Mouse (Mus musculus): ENCODE measurements around the gene Polg2. TPM values are rescaled to one million over a fixed set of nuclear protein-coding genes. Genes with fewer than 3 reads are reported as not detected.
"Not testable (repeated sequence)": the region's sequence is repeated elsewhere in the genome, so short reads cannot be mapped to it uniquely, and the experiment has no call there.

Gene Polg2
- total RNA-seq, 2 experiments from 2014 or later: 4.3 to 6.1 TPM

DNA sequence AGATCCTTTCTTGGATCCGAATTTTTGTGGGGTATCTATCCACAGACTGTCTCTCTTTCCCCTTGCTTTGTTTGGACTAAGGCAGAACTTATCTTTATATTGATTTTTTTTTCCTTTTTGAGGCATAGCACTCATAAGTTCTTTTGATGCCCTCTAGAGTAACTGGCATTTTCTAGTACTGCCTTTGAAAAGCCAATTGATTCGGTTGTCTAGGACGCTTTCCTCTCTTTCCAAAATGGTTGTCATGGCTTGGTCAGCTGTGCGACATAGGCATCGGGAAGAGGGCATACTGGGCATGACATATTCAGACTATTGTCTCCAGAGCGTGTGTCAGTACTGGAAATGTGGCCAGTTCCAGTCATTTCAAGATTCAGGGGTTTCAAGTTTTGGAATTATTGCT is 10.3 kb upstream of the Polg2 start:
- DNase-seq (ENCODE audit: low spot score in 2 of 2): no peak

DNA sequence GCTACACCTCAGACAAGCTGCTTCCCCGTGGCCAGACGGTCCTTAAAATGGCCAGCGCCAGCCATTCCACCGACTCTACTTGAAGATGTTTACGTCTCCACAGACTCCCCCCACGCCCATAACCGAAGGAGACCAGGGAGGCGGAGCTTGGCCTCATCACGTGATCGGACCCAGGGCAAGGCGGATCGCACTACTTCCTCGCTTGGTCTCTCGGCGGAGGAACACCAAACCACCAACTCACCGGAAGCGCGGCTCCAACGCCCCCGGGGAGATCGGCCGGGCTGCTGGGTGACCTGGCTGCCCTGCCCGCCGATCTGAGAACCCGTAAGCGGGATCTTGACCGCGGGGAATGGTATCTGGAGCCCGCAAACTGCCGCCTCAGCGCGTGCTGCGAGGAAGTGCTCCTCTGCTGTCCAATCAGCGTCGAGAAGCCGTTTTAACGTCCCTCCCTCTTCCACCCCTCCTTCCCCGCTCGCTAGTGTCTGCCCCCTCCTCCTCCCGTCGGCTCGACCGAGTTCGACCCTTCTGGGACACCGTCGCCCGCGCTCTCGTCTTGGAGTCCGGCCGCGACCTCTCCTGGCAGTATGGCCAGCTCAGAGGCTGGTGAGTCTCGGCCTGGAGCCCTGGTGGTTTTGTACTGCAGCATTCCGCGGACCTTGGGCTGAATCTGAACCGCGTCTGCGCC is 9.6 kb upstream of the Polg2 start, which contains the start of the genes Ddx5 and Cep95:
Ddx5 (minus strand) TSS at position 411 of the 685 bp plus-strand sequence.
Cep95 (plus strand) TSS at position 478 of the 685 bp plus-strand sequence.
- DNase-seq (ENCODE audit: low spot score in 2 of 2): peak; percentile 90 to 94

DNA sequence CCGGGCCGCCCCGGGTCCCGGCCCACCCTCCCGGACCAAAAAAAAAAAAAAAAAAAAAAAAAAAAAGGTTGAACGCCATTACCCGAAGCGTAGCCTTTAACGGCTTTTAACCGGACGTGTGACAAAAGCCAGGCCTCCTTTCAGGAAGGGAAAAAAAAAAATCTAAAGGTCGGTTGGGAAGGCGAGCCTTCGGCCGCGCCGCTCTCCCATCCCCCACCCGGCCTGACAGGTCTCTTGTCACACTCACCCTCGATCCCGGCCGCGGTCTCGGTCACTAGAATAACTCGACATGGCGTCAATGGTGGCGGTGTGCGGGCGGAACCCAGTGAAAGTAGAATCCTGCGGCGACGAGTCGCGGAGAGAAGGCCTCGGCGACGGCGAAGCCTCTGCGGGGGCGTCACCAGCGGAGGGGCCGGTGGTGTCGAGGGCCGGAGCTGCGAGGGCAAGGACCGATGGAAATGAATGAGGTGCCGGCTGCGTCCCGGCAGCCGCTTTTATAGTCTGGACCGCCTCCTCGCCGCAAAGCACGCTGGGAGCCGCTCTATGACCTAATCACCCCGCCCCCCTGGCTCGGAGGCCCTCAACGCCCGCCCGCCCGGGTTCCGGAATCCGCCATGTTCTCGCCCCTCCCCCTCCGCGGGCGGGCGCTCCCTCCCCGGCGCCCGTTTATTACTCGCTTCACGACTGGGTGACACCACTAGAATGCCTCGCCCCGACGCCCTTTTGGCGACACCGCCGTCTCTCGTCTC is 8.9 kb upstream of the Polg2 start:
- DNase-seq (ENCODE audit: low spot score in 2 of 2): peak; percentile 99

DNA sequence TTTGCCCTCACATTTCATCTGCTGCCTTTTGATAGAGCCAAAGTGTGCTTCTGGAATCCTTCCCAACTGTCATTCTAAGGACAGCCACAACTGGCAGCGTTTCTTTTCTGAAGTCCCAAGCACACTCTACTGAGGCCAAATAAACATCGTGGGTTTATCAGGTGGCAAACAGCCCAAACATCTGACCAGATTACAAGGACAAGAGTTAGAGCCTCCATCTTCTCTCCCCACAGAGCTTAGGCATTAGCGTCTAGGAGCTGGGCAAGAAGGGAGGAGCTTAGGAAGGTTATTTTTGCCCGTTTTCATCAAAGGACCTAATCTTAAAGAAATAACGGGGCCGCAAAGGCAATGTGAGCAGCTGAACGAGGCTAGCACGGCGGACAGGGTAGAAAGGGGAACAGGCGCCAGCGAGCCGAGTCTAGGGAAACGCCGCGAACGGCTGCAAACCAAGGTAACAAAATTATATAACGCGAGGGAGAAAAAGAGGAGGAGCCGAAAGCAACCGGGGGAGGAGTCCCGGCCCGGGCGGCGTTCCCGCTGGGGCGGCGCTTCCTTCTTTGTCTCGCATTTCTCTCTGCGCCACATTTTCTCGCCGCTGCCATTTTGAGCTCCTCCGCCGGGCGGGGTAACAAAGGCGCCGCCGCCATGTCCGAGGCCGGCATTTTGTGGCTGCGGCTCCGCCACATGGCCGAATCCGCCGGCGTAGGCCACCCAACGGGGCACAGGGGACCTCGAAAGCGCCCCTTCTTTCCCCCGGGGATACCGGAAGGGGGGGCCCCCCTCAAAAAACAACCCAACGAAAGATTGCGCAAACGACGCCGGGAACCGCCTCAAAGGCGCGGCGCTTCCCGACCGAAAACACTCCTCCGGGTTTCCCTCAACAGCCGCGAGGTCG is 8.0 kb upstream of the Polg2 start:
- peak; percentile 84 to 87 for DNase-seq (ENCODE audit: low spot score in 2 of 2)

DNA sequence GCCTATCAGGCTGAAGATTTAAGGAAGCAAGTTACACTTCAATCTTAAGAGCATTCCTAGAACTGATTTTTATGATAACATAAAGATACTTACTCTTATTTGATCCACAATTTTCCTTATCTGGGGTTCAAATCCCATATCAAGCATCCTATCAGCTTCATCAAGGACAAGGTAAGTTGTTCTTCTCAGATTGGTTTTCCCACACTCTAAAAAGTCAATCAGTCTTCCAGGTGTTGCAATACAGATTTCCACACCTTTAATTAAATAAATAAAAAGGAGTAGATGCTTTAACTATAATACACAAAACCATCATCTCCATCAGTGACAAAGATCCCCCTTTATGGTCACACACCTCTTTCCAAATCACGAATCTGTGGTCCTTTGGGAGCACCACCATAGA is 5.7 kb upstream of the Polg2 start:
- no peak for DNase-seq (ENCODE audit: low spot score in 2 of 2)

DNA sequence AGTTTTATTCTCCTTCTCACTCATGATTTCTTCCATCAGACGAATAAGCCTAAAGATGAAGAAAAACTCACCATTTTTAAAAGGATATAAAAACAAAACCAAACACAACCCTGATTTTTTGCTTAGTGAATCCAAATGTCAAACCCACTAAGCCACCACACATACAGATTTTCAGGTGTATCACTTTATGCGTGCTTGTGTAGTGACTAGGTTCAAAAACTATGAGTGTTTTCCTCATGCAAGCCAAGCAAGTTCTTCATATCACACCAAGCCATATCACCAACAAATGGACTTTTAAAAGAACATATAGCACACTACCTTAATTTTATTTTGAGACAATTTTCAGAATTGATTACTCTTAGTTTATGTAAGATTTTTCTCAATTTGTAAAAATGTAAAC is 5.1 kb upstream of the Polg2 start:
- no peak for DNase-seq (ENCODE audit: low spot score in 2 of 2)

DNA sequence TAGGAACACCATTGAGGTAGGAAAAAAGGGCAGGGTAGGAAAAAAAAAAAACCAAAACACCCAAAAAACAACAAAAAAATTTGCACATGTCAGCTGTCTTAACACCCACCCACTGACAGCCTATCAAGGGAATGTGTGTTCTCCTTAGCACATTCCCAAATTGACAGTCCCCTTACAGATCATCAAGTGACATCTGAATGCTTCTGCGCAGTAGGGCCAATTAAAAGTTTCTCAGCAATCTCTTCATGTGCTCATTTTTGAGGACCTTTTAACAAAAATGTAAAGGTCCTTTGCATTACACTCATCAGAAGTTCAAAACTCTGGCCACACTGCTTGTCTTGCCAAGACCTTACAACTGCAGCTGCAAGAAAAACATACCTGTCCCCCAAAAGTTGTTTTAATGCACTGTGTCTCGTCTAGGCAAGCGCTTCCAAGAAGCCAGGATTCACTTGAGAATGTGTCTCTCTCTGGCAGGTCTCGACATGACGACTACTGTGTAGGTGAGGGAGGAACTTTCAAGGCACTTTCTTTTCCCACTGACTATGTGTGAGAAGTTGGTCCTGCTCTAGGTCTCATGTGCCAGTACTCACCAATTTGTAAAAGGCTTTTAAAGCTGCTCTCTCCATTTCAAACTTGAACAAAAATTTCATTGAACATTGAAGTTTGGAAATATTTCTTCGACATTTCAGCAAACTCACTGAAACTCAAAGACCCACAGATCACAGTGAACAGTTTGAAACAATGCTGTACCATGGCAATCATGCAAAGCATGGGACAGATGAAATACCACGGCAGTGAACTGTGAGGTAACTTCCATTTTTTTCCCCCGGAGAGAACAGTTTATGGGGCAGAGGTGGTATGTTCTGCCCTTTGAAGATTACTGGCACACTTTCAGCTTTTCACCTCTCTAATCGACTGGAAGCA is 3.8 kb upstream of the Polg2 start:
- no peak for DNase-seq (ENCODE audit: low spot score in 2 of 2)

DNA sequence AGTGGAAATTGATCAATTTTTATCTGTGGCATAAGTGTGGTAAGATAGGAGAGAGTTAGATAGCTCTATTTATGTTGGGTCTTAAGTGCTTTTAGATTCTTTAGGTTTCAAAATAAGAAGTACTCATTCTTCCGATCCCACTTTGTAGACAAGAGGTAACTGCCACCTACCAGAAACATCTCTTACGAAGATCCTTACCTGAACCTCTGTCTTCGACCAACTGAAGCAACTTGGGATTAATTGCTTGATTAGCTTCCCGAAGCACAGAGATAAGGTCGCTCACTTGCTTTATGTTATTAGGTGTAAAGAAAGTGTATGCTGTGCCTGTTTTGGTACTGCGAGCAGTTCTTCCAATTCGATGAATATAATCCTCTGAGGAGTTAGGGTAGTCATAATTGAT is 2.9 kb upstream of the Polg2 start:
- not testable (repeated sequence) for DNase-seq (ENCODE audit: low spot score in 2 of 2)

DNA sequence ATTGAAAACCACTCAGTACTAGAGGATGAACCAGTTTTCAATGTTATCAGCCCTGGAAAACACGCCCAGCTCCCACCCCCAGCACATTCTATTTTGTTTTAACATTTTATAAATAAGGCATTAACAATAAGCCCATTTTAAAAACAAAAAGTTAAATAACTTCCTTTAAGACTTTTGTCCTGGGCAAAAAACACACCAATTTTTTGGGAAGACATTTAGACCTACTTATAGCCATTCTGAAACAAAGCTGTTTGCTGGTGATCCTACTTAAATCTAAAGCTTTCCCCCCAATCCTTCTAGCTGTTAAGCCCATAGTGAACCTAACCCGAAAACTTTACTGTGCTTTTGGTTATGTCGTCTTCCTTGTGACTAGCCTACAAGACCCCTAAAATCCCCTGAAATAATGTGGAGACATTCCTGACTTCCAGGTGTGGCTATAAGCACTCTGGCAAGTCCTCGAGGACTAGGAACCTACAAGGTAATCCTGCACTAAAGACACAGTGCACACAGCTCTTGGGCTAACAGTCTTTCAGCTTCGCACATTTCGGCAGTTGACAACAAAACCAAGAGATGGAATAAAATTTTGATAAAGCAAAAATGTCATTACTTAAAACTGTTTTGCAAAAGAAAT is 1.4 kb upstream of the Polg2 start:
- no peak for DNase-seq (ENCODE audit: low spot score in 2 of 2)

DNA sequence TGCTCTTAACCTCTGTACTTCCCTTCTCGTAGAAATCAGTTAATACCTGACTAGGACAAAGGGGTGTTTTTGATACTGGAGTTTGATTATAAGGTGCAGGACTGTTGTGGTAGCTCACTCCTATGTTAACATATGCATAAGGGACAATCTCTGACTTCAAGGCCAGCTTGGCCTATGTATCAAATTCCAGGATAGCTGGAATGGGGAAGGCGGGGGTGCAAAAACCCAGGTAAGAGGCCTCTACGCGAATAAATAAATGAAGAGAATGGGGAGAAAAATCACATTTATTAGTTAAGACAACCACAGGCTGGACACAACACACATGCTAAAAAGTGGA is 720 bp upstream of the Polg2 start:
- DNase-seq (ENCODE audit: low spot score in 2 of 2): no peak

DNA sequence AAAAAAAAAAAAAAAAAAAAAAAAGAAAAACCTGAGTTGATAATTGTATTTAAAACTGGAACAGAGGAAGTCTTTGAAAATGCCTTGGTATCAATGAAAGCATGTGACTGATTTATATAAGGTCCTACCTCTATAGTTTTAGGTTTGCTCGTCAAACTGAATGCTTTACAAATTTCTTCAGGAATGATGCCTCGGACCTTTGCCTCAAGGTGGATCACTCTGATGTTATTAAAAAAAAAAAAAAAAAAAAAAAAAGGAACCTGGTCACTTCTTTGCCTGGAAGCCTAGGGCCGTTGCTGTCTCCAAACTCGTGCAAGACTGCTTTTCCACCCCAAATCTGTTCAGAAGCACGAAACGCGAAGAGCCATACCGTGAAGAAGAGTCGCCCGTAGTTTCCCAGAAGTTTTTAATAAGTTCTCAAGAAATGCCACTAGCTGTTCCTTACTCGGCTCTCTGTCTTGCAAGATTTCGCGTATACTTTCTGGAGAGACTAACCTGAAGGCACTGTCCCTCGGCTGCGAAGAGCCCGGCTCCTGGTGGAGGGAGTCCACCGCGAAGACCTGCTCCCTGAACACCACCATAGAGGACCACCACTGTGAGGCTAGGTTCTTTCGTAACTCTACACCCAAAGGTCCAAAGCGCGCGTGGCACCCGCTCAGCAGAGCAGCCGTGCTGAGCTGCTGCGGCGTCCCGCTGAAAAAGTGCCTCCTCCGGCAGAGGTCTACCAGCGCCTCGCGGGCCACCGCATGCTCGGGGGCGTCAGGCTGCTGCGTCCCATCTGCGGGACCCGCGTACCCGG is 549 bp downstream of the Polg2 start:
- no peak for DNase-seq (ENCODE audit: low spot score in 2 of 2)

DNA sequence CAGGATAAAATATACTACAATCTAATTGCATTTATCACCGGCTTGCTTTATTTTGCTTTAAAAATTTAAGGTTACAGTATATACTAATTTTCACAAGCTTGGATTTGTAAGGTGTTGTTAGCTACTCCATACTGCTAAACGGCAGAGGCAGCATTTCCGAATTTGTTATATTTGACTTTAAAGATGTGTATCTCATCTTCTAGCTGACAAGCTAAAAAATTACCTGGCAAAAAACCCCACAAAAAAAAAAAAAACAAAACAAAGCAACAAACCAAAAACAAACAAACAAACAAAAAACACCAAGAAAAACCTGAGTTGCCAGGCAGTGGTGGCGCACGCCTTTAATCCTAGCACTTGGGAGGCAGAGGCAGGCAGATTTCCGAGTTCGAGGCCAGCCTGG is 1.2 kb downstream of the Polg2 start:
- DNase-seq (ENCODE audit: low spot score in 2 of 2): no peak

DNA sequence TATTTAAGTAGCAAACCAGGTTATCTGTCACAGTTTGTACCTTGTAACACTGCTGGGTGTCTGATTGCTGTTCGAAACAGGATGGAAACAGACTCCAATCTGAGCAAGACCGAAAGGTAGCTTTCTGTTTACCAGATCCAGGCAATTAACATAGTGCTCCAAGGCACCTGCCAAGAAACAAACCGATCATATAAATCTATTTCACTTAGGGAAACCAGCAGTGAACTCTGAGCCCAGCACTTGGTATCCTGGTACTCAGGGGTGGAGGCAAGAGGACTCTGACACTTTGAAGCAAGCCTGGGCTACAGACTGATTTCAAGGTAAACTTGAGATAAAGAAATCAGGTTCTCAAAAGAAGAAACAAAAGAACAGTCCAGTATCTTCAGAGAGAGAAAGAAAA is 1.9 kb downstream of the Polg2 start:
- no peak for DNase-seq (ENCODE audit: low spot score in 2 of 2)

DNA sequence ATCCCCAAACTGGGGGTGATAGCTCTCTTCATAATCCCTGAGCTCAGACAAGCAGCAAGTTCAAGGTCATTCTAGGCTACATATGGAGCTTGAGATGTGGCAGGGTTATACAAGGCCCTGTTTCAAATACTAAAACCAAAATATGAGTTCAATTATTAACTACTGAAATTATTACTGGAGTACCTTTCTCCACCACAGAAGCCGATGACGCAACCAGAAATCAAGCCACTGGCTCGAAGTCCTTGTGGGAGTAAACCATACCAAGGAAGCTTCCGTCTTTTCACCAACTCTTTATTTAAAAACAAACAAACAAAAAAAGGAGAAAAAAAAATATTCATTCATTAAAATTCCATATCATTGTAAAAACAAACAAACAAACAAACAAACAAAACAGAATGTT is 2.4 kb downstream of the Polg2 start:
- no peak for DNase-seq (ENCODE audit: low spot score in 2 of 2)

DNA sequence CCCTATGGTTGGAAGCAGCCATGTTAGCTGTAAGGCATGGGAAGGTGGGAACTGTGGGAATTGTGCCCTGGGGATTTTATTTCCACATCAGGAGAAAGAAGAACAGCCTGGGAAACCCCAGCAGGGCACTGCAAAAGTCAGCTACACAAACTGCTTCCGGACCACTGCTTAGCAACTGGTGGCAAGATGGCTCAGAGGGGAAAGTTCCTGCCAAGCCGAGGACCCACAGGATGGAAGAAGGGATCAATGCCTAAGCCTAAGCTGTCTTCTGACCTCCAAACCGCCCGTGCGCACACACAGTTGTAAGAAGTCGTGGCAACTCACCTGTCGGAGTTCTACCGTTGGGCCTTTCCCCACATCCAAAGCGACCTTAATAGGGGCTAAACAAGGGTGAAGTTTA is 6.3 kb downstream of the Polg2 start:
- no peak for DNase-seq (ENCODE audit: low spot score in 2 of 2)

DNA sequence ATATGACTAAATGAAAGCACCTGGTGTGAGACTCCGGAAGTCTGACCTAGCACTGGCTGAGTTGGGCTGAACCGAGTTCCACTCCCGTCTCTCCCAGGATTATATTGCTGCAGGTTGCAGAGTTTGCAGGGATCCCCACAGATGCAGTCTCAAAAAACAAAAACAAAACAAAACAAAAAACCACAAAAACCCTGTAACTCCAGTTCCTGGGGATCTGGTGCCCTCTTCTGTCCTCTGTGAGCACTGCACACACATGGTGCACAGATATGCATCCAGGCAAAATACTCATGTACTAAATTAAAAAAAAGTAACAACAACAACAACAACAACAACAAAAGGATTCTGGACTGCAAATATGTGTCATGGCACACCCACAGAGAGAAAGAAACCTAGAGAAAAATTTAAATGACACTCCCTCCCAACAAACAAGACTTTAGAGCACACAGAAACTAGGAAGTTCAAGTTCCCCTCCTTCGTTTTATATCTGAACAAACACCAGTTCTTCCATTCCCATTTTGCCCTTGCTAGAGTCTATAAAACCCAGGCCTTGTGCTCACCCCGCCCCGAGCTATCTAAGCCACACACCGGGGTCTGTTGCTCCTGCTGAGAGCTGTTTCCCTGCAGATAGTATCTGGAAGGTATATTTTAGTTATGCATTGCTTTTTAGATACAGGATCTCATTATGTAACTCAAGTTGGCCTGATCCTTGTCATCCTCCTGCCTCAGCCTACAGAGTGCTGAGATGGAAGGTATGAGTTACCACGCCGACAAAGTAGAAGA is 9.0 kb downstream of the Polg2 start:
- no peak for DNase-seq (ENCODE audit: low spot score in 2 of 2)

DNA sequence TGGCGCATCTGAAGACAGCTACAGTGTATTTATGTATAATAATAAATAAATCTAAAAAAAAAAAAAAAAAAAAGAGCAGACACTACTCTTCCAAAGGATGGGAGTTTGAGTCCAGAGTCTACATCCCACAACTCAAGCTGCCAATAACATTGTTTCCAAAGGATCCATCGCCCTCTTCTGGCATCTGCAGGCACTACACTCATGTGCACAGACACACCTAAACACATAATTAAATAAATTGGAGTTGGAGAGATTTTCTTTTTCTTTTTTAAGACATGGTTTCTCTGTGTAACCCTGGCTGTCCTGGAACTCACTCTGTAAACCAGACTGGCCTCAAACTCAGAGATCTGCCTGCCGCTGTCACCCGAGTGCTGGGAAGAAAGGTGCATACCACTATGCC is 11.8 kb downstream of the Polg2 start:
- DNase-seq (ENCODE audit: low spot score in 2 of 2): no peak

DNA sequence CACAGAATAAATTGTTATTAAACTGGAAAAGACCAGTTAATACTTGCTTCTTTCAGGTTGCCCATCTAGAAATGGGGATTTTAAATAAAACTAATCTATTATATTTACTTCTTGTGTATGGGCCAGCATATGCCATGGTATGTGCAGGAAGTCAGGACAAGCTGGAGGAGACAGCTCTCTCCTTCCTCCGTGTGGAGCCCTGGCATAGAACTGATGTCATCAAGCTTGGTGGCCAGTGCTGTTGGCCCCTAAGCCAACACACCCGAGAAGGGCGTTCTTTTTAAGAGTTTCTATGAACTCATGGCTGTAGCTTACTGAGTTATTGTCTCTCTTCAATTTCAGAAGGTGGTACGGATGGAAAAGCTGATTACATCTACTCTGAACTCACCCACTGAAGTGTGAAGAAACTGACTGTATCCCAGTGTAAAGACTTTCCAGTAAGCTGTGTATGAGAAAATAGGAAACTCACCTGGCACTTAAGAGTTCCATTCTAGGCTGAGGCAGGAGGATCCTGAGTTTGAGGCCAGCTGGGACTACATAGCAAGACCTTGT is 12.7 kb downstream of the Polg2 start:
- DNase-seq (ENCODE audit: low spot score in 2 of 2): no peak

Data from adrenal gland, adult 18-20 months (tissue).